Comparison of ENCODE assay signal across 9 mouse cellular contexts in genomic region chr2:152048981-152049441, GRCm38 (mm10). TPM values are rescaled to one million over a fixed set of nuclear protein-coding genes. Genes with fewer than 3 reads are reported as not detected.
A peak's percentile ranks its signal among the peaks of the same experiment; 100 is the strongest.
DNase-seq lines count a peak whose midpoint lies in the region; ATAC-seq and TF ChIP-seq lines count a peak whose summit lies in the region.
"Had no signal": no experiment of that assay in that cellular context is flagged by ENCODE, and none has a peak within 500 bp of the region (broad histone marks: within the 10 kb centered on the region; RNA-seq: fewer than 3 reads in every experiment).

No protein-coding gene starts in this region.

- H3K4me1 ChIP-seq in embryonic fibroblast, embryonic 13.5 days (ENCODE audit: control insufficient read depth, insufficient read depth, low read length): no peaks in the 10 kb centered on the region
- peaks cover 24% of the 10 kb centered on the region for H3K4me1 ChIP-seq in limb, embryonic 13.5 days

- no peaks in the 10 kb centered on the region for H3K36me3 ChIP-seq in limb, embryonic 13.5 days

- peak overlapping the region; percentile 74 for H3K9ac ChIP-seq in limb, embryonic 13.5 days

- whole genome bisulfite sequencing in limb, embryonic 13.5 days: 0% methylated on average over 22 of the region's 24 CpGs

- TF ChIP-seq CTCF in embryonic fibroblast, embryonic 13.5 days (IDR thresholded peaks at IDR 0.05; ENCODE audit: borderline replicate concordance, insufficient read depth, low read length): no peak

- peak overlapping the region; percentile 99 for H3K4me2 ChIP-seq in limb, embryonic 13.5 days (replicated peaks)

- H3K27me3 ChIP-seq in limb, embryonic 13.5 days: peaks cover 94% of the 10 kb centered on the region

- ATAC-seq in limb, embryonic 13.5 days (ENCODE audit: low FRiP score, low read depth): no peak

- intact Hi-C loops in left cerebral cortex, postnatal 25 days (cut with DNase I): no loop called here

- DNase-seq in cerebellum, adult 9-11 months: peak; percentile 25
- DNase-seq in cerebellum, adult 11 months: no peak
- DNase-seq in CD4-positive helper T cell, adult 2 months (ENCODE audit: low read depth, low spot score): peak; percentile 7
- peak; percentile 68 for DNase-seq in retina, postnatal 1 day
- DNase-seq in cerebellum, adult 9-10 months: no peak
- no peak for DNase-seq in left cerebral cortex, postnatal 25 days (ENCODE audit: low spot score in 2 of 2)

- no peaks in the 10 kb centered on the region for H3K9me3 ChIP-seq in limb, embryonic 13.5 days

- H3K4me3 ChIP-seq in embryonic fibroblast, embryonic 13.5 days (ENCODE audit: insufficient read depth, low read length): peak overlapping the region; percentile 5; the same call in 1 of the 2 replicates
- peak overlapping the region; percentile 56 for H3K4me3 ChIP-seq in limb, embryonic 13.5 days

- TF ChIP-seq POLR2A in embryonic fibroblast, embryonic 13.5 days (IDR thresholded peaks at IDR 0.05; ENCODE audit: low read depth, low read length): no peak

- H3K27ac ChIP-seq in embryonic fibroblast, embryonic 13.5 days (ENCODE audit: insufficient read depth, low read length): no peak overlapping the region
- H3K27ac ChIP-seq in limb, embryonic 13.5 days: no peak overlapping the region

RNA-seq across cellular contexts. Expression of gene Scrt2, which starts 32.3 kb away (rescaled TPM):
- polyA plus RNA-seq in embryonic fibroblast, embryonic 13.5 days (2011; ENCODE audit: insufficient read length, low read depth, missing spikeins): not detected in 2 replicates
- not detected in 2 replicates for polyA plus RNA-seq in limb, embryonic 13.5 days (2015; fragmentation: Nextera tagmentation; extraction: Ambion mirVana)
- 10 to 100 TPM; 15.2 to 18.5 TPM for total RNA-seq in left cerebral cortex, postnatal 25 days (2021)
- total RNA-seq: heart, postnatal 10 days had no signal

RNA-seq across cellular contexts. Expression of gene Slc52a3, which starts 52.7 kb away (rescaled TPM):
- polyA plus RNA-seq in embryonic fibroblast, embryonic 13.5 days (2011; ENCODE audit: insufficient read length, low read depth, missing spikeins): 0.55 and 0.60 TPM in 2 replicates
- polyA plus RNA-seq in limb, embryonic 13.5 days (2015; fragmentation: Nextera tagmentation; extraction: Ambion mirVana): 1.6 and 1.8 TPM in 2 replicates
- total RNA-seq in left cerebral cortex, postnatal 25 days (2021): 1 to 10 TPM; 4.0 to 4.1 TPM

RNA-seq across cellular contexts. Expression of gene Srxn1, which starts 56.3 kb away (rescaled TPM):
- polyA plus RNA-seq in embryonic fibroblast, embryonic 13.5 days (2011; ENCODE audit: insufficient read length, low read depth, missing spikeins): 39.1 and 47.8 TPM in 2 replicates
- 9.4 and 10.5 TPM in 2 replicates for polyA plus RNA-seq in limb, embryonic 13.5 days (2015; fragmentation: Nextera tagmentation; extraction: Ambion mirVana)
- 10 to 100 TPM; 85.6 to 96.7 TPM for total RNA-seq in left cerebral cortex, postnatal 25 days (2021)

Comparison
In these comparisons a context has a peak if more than half of its experiments do, and no peak if none do; other contexts are left out.
1. DNase-seq: peak in cerebellum, adult 9-11 months (single experiment), CD4-positive helper T cell, adult 2 months (single experiment) and retina, postnatal 1 day (single experiment); none in cerebellum, adult 11 months (single experiment), cerebellum, adult 9-10 months (single experiment) and left cerebral cortex, postnatal 25 days (0 of 2).